Mouse (Mus musculus): ENCODE results near the gene G430095P16Rik. TPM values are rescaled to one million over a fixed set of nuclear protein-coding genes. Genes with fewer than 3 reads are reported as not detected.
A peak's percentile ranks its signal among the peaks of the same experiment; 100 is the strongest.

Gene G430095P16Rik
- total RNA-seq, 2 experiments from 2014 or later: 0.36 to 0.78 TPM

- 0 out of 2 replicates have a peak overlapping the region, but pooled peaks have one; percentile 87 for H3K27ac ChIP-seq
- no peak overlapping the region for H3K4me3 ChIP-seq
- TF ChIP-seq CTCF (IDR thresholded peaks at IDR 0.05): peak; percentile 69
- peak; percentile 64 for DNase-seq
- intact Hi-C loops (cut with DNase I): loop anchor here (2.0 kb wide), 1 partner anchor 115 kb away; no protein-coding TSS in a partner anchor
Observed at GRCm38 (mm10) chr8:84697166-84698130, 25.4 kb upstream of the G430095P16Rik start.

- H3K27ac ChIP-seq: peak overlapping the region; percentile 87
- intact Hi-C loops (cut with DNase I): loop anchor here (2.0 kb wide), 1 partner anchor 115 kb away; no protein-coding TSS in a partner anchor
- no peak overlapping the region for H3K4me3 ChIP-seq
- TF ChIP-seq CTCF (IDR thresholded peaks at IDR 0.05): no peak
- peak; percentile 19 for DNase-seq
Observed at GRCm38 (mm10) chr8:84698288-84698687, 24.5 kb upstream of the G430095P16Rik start.

GRCm38 (mm10) chr8:84698929-84699401, 23.8 kb upstream of the G430095P16Rik start:
- no peak for TF ChIP-seq CTCF (IDR thresholded peaks at IDR 0.05)
- DNase-seq: peak; percentile 75
- Histone ChIP-seq H3K27ac (peak overlapping the region; percentile 87), H3K4me3 (peak overlapping the region; percentile 57)
- intact Hi-C loops (cut with DNase I): loop anchor here (2.0 kb wide), 1 partner anchor 114 kb away; no protein-coding TSS in a partner anchor

DNA sequence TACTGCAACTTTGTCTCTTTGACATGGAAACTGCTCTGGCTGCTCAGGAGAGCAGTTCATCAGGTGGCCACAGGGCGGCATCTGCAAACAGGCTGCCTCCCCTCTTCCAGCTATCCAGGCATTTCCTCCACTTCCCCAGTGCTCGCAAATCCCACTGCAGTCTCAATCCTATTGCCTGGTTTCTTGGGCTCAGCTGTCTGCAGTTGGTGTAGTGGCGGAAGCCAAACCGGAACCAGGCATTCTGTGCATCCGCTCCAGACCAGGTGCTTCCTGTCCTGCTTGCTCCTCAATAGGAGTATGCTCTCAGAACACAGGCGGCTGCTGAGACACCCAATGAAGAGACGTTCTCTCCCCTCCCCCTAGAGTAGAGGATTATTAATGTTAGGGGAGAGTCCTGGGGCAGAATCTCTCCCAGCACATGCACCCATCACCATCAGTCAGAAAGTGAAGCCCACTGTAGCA, 22.9 kb upstream of the G430095P16Rik start:
- peak; percentile 75 for TF ChIP-seq CTCF (IDR thresholded peaks at IDR 0.05)
- DNase-seq: peak; percentile 69
- Histone ChIP-seq H3K4me3 (peak overlapping the region; percentile 57), H3K27ac (peak overlapping the region; percentile 87)
- intact Hi-C loops (cut with DNase I): loop anchor here (2.0 to 5.0 kb wide), 2 partner anchors 37 to 113 kb away; no protein-coding TSS in a partner anchor

GRCm38 (mm10) chr8:84700526-84700925, 22.3 kb upstream of the G430095P16Rik start:
- no peak for DNase-seq
- peak overlapping the region; percentile 87 for H3K27ac ChIP-seq
- intact Hi-C loops (cut with DNase I): loop anchor here (5.0 kb wide), 1 partner anchor 37 kb away; no protein-coding TSS in a partner anchor
- no peak for TF ChIP-seq CTCF (IDR thresholded peaks at IDR 0.05)
- no peak overlapping the region; the same call in 1 of the 2 replicates for H3K4me3 ChIP-seq

GRCm38 (mm10) chr8:84700941-84701911, 21.6 kb upstream of the G430095P16Rik start, which contains the start of gene Lyl1:
Gene Lyl1, plus strand, starts transcription at chr8:84701457.
- TF ChIP-seq CTCF (IDR thresholded peaks at IDR 0.05): peak; percentile 33; the same call in 1 of the 2 replicates
- H3K27ac ChIP-seq: peak within 1 kb of the TSS; percentile 87
- intact Hi-C loops (cut with DNase I): loop anchor here (5.0 kb wide), 1 partner anchor 36 kb away; no protein-coding TSS in a partner anchor
- DNase-seq: peak; percentile 75
- H3K4me3 ChIP-seq: peak within 1 kb of the TSS; percentile 58

- no peak for TF ChIP-seq CTCF (IDR thresholded peaks at IDR 0.05)
- Histone ChIP-seq H3K4me3 (peak overlapping the region; percentile 58), H3K27ac (peak overlapping the region; percentile 87)
- intact Hi-C loops (cut with DNase I): loop anchor here (5.0 kb wide), 1 partner anchor 35 kb away; no protein-coding TSS in a partner anchor
- peak; percentile 35 for DNase-seq
Observed at GRCm38 (mm10) chr8:84702561-84702960, 20.2 kb upstream of the G430095P16Rik start.

GRCm38 (mm10) chr8:84702963-84703465, 19.8 kb upstream of the G430095P16Rik start:
- intact Hi-C loops (cut with DNase I): loop anchor here (5.0 kb wide), 1 partner anchor 34 kb away; no protein-coding TSS in a partner anchor
- TF ChIP-seq CTCF (IDR thresholded peaks at IDR 0.05): no peak
- H3K27ac ChIP-seq: peak overlapping the region; percentile 87
- peak; percentile 23 for DNase-seq
- H3K4me3 ChIP-seq: peak overlapping the region; percentile 58

- no peak for TF ChIP-seq CTCF (IDR thresholded peaks at IDR 0.05)
- Histone ChIP-seq H3K4me3 (peak overlapping the region; percentile 58), H3K27ac (peak overlapping the region; percentile 87)
- intact Hi-C loops (cut with DNase I): loop anchor here (5.0 kb wide), 1 partner anchor 34 kb away; no protein-coding TSS in a partner anchor
- peak; percentile 28 for DNase-seq
Observed at GRCm38 (mm10) chr8:84703466-84704249, 19.1 kb upstream of the G430095P16Rik start.

DNA sequence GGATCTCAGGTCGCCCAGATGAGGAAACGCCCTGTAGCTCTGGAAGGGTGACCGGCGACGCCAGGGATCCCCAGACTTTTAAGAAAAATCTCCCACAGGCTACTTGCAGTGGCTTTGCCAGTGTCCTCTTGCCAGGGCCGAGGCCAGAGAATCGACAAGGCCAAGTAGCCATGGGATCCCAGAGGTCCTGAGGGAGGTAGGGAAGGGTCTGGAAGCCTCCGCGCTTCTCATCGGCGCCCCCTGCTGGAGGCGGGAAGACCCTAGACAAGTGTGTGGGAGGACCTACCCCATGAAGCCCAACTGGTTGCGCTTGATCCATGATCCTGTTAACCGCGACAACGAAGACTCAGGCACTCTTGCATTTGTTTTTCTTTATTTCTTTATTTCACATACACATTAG, 18.5 kb upstream of the G430095P16Rik start:
- intact Hi-C loops (cut with DNase I): loop anchor here (5.0 kb wide), 1 partner anchor 33 kb away; no protein-coding TSS in a partner anchor
- H3K27ac ChIP-seq: peak overlapping the region; percentile 87
- TF ChIP-seq CTCF (IDR thresholded peaks at IDR 0.05): peak; percentile 83
- peak; percentile 90 for DNase-seq
- H3K4me3 ChIP-seq: peak overlapping the region; percentile 58

Data from gastrocnemius, adult 2 months (tissue).